Mouse (Mus musculus) ovary, postnatal 14 days (tissue): Measurements from ENCODE around the gene Ercc8.
A peak's percentile ranks its signal among the peaks of the same experiment; 100 is the strongest.

Experiments used
- DNase-seq: peaks from one replicate; pipeline ENCODE4 v3.0.0; 2022; ENCODE audit warnings: low spot score

The Ercc8 gene

DNA sequence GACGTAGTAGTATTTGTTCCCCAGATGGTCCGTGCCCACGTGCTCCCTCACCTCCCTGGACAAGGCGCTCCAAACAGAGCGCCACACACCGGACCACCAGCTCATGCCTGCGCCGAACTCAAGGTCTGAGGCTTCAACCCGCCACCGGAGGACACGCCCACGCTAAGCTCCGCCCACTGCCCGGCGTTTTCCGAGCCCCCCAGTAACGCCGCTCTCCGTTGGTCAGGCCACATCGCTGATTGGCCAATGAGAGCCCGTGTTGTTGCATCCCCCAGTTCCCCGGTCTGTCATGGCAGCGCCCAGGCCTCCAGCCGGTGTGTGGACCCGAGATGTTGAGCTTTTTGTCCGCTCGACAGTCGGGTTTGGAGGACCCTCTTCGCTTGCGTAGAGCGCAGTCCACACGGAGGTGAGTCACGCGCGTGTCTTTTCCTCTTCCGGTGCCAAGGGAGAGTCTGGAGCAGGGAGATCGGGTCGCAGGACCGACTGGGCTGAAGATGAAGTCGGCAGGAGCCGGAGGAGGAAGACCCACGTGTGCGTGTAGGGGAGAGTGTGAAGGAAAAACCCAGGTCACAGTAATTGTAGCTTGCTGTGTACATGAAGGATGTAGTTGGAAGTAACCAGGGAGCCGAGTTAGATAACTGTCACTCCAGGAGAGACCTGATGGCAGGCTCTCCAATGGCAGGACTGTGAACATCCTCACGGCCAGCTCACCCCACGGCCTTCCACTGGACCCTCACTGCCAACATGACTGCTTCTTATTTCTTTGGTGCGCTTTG, at the start of gene Ercc8, which contains the start of gene Ndufaf2:
Gene Ercc8, plus strand, starts transcription at position 267 of the 776 bp plus-strand sequence.
Gene Ndufaf2, minus strand, starts transcription at position 159 of the 776 bp plus-strand sequence.
- DNase-seq, result peak; percentile 95

DNA sequence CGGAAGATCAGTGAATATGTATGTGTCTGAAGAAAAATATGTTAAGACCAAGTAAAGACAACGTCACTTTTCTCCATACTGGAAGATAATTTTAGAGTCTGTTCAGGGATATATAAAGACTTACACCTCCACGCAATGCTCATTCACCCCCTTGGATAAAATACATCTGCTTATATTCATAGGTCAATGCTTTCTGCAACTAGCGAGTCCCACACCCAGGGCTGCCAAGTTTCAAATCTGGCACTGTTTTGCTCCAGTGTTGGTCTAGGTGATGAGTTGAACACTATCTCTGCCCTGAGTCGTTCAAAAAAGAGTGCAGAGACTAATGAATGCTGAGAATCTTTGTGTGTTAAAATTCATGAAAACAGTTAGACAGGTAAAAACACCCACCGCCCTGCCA, 47.6 kb upstream of the Ercc8 start:
- DNase-seq, result no peak

DNA sequence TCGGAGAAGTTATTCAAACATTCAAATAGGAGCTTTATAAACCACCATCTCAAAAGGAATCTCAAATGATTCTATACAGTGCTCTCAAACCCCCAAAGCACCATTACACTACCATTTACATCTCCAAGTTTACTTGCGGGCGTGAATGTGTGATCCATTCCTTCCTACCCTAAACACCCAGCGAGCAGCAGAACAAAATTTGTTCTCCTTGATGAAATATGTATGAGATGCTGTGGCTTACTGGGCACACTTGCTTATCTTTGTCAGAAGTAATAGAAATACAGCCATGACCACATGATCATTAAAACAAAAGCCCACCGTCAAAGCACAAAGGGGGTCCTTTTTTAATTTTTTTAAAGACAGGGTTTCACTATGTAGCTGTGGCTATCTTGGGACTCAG, 45.0 kb upstream of the Ercc8 start:
- DNase-seq, result no peak

DNA sequence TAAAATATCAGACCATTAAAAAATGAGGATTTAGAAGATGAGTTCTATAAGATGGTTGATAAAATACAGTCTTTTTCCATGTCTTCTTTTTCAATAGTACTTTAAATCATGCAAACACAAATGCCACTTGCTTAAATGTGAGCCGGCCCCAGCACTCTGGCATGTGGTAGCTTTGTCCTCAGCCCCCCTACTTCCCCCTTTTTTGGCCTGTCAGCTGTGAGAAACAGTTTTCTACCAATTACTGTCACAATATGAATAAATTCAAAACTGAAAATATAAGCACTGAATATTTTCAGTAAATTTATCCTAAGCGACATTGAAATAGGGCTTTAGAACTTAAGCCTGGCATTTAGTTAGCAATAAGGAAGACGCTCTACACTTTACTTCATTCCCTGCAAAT, 44.3 kb upstream of the Ercc8 start:
- DNase-seq, result no peak

DNA sequence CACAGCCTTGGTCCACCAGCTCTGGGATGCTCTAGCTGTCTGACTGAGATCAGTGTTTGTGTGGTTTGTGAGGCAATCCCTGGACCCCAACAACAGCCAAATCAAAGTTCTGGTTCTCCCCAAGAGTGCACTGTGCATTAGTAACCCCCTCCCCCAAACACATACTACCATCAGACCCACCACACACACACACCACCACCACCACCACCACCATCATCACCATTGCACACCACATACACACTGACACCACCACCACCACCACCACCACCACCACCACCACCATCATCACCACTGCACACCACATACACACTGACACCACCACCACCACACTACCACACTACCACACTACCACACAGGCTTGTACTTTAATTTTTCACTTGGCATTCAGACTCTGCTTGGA, 40.9 kb upstream of the Ercc8 start:
- DNase-seq, result no peak

DNA sequence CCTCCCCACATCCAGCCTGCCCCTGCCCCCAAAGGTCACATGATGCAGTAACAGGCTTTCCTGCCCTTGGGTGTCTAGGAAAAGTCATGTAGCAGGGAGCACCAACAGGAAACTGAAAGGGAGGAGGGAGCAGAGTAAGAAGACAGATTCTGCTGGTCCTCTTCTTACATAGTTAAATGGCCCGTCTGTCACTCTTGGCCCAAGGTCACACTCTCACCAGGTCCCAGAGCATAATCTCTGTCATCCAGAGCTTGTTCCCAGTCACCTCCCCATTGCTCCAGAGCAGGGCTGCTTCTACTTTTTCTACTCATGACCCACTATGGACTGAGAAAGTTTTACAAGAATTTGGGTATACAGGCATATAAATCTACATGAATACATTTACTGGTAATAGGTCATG, 40.3 kb upstream of the Ercc8 start:
- no peak for DNase-seq

DNA sequence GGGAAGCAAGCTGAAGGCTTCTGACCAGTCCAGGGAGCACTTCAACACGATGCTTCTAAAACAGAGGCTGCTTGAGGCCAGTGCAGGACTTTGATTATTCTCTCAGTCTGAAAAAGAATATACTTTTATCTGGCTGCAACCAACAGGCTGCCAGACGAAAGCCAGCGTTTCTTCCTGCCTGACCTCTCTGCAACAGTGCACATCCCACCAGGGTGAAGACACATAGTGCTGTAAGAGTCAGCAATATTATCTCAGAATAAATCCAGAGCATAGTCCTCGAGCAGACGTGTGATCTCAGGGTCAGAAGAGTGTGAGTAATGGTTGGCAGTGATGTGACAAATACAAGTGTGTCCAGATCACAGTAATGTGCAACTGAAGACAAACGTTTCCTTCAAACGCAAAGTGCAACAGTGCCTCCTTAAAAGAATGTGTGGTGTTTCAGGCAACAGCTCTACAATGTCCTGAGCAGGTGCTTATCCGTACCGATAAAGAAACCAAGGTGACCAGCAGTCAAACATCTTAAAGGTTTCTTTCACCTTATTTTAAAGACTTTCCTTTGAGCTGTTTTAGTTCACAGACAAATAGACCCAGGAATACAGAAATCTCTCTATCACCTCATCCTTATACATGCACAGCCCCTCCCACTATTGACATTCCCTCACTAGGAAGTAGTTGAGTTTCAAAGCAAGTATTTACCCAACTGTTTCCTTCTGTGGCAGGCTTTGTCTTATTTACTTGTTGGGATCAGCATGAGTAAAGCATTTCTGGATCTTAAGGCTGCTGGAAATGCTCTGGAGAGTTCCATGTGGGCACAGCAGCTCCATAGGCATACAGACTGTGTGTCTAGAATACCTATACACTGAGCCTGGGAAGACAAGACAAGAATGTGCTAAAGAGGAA, 38.9 kb upstream of the Ercc8 start:
- no peak for DNase-seq

DNA sequence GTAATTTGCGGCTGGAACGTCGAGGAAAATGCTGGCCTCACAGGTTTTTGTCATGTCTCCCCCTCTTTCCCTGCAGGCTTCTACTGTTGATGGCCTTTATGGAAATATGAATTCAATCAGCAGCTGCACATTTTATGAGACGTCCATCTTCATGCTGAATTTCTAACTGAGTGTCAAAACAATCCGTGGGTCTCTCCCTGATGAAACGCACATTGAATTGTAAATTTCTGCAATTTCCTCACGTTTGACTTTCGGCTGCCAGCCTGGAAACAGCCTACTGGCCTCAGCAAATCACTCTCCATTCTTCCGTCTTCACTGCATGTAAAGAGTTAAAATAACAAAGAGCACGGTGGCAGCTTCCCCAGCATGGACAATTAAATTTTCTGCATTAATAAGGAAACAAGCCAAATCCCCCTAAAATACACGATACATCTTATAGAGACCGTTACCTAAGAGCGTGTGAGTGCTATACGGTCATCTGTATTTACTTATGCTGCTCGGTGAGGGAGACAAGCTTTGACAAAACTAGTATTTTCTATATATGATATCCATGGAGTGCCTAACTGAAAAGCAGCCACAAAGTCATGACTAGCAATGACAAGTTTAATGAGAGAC, 35.3 kb upstream of the Ercc8 start:
- no peak for DNase-seq

DNA sequence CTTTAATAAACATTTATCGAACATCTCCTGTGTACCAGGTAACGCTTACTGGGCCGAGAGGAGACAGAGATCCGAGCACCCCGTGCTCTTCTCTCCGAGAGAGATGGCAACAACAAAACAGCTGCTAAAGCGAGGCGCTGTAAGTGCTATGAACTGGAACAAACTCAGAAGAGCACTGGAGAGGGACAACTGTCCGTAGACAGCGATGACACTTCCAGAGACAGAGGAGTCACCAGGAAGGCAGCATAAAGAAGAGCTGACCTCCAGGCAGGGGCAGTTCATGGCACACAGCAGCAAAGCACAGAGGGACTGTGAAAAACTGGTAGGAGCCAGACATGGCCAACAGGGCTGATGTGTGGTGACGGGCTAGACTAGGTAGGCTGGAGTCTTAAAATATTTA, 34.4 kb upstream of the Ercc8 start:
- DNase-seq, result no peak

DNA sequence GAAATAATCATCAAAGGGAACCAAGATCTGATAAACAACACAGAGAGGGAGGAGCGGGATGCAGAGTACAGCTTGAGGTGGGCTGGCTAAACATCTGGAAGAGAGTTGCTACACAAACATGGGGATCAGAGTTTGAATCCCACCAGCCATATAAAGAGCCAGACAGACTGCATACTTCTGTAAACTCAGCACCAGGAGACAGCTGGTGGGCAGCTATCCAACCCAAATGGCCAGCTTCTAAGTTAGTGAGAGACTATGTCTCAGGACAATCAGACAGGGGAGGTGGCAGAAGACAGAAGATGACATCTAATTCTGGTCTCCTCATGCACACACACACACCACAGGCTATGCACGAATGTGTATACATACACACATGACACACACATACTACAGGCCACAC, 32.3 kb upstream of the Ercc8 start:
- DNase-seq, result no peak

DNA sequence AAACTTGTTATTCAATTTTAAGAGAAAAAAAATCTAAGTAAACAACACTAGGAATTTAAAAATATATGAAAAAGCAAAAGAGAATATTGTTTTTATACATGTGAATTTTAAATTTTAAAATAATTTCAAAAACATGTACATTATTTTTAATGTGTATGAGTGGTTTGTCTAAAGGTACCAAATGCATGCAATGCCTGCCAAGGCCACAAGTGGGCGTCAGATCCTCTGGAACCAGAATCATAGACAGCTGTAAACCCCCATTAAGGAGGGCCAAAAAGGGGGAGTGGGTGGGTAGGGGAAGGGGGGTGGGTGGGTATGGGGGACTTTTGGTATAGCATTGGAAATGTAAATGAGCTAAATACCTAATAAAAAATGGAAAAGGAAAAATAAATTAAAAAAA, 31.4 kb upstream of the Ercc8 start:
- DNase-seq, result no peak

DNA sequence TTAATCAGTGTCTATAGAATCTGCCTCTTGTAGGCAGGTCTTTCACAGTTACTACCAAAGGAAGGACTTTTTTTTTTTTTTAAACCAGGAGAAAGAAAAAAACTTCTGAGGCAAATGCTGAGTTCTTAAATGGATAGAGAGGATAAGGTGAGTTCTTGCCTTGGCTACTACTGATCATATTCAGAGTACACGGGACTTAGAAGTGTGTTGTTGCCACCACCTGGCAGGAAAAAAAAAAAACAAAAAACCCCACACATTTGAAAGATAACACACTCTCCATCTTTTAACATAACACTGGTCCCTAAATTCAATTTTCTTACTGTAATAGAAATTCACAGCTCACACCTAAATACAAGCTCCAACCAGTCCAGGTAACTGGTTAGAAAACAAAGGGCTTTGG, 30.6 kb upstream of the Ercc8 start:
- no peak for DNase-seq

DNA sequence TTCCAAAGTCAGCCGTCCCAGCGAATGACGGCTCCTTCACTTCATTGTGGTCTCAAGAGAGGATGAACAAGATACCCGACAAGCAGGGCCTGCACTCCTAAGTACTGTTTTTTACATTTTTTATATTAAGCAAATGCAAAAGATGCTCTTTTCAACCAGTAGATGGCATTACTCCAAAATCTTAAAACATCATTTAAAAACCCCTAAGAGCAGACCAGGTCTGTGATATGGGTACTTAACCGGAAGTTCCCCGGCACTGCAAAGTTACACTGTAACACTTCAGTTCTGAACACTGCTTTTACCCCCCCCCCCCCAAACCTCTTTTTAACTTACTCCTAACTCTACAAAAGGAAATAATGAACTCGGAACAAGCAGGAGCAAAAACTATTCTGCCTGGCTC, 29.5 kb upstream of the Ercc8 start:
- DNase-seq, result no peak

DNA sequence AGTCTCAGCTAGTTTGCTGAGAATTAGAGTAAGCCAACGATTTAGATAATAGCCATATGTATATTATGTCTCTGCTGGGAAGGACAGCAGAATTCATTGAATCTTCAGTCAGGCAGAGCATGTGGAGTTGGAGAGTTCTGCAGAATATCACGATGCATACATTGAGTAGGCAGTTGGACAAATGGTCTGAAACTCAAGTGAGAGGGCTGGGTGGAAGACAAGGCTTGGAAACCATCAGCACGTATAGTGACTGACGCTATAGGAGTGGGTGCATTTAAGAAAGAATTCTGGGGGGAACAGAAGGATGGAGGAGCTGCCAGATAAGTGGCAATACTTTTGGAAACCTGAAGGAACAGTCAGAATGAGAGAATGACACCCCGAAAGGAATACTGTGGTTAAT, 27.8 kb upstream of the Ercc8 start:
- no peak for DNase-seq

DNA sequence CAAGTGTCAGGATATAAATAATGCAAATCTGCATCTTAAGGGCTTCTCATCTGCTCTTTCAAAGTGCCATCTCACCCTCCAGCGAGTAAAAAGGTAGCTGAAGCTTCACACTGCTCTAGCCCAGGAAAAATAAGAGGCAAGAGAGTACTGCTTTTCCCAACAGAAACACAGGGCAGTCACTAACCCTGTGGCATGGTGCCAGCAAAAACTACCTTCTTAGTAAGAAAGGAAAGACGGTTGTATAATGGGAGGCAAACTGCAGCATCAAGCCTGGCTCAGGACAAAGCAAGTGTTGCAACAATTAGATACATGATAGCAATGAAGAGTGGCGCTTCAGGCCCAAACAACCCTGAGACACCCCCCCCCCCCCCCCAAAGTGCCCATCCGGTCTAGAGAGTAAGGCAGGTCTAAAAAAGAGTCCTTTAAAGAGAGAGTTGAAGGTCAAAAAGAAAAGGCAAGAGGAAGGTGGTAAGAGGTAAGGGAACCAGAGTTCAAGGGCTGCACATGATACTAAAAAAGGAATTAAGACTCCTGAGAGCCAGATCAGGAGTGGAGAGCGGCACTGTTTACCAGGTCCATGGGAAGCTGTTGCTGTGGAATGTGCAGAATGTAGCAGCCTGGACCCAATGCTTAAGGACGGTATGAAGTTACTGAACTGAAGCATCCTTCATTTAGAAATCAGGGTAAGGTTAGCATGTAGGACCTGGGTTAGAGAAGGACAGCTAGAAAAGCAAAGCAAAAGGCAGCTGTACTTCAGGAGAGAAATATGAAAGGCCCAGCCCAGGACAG, 26.3 kb upstream of the Ercc8 start:
- no peak for DNase-seq

DNA sequence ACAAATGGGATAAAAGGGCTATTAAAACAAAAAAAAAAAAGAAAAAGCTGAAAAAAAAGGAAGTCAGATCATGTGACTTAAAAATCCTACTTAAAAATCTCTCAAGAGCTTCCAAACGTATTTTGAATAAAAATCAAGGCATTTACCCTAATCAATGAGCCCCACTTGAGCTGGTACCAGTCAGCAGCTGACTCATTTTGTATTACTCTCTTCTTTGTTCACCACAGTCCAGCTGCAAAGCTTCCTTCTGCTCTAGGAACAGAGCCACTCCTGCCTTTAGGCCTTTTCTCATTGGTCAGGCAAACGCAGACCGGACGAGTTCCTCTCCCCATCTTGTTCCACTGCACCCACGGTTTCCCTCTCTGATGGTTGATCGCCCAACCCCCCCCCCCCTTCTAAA, 22.9 kb upstream of the Ercc8 start:
- no peak for DNase-seq

DNA sequence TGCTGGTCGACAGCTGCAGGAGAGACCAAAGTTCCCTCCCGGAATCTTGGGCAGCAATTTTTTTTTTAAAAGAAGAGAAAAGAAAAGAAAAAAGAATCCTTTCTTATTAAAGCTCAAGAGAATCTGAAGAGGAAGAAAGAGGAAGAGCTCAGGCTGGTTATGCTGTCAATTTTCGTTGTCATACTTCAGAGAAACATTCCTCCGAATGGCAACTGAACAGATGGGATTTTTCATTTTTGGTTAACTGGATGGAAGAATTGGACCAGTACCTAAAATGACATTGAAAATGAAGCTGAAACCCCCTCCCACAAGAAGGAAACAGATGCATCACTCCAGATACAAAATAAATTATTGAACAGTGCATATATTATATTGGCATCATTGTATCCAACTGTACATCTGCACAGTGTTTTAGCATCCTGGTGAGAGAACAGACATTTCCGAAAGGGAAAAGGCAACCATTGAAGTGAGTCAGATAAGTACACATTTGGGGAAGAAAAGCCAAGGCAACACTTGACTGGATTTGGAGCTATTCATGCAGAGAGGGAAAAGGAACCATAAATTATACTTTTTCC, 20.0 kb upstream of the Ercc8 start:
- DNase-seq, result no peak

DNA sequence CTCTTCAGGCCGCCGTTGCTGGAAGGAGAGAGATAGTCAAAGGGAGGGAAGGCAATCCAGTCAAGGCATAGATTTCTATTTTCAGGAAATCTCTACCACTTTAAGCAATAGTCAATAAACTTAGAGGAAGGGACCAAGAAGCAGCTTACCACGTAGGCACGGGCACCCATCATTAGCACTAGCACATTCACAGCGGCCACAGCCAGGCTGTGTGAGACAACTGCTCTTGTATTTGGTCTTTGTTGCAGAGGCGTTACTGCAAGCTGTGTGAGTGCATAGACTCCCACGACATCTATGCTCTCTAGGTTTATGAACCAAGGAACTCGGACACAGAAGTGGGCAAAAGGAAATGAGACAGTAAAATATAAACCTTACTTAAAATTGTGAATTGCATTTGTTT, 14.4 kb upstream of the Ercc8 start:
- no peak for DNase-seq

DNA sequence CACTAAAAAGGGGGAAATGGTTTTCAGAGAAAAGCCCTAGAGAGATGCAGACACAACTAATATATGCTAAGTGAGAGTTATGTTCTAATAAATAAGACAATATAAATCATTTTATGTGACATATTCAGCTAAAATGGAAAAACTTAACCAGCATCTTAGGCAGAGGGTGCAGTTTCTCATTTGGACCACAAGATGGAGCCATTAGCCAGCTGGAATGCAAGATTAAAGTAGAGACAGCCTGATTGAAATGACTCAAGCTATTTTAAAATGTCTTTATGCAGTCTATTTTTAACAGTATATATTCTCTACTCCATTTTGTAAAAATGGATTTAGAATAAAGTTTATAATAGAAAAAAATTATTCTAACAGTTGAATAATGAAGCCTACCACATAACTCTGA, 6.7 kb upstream of the Ercc8 start:
- no peak for DNase-seq

DNA sequence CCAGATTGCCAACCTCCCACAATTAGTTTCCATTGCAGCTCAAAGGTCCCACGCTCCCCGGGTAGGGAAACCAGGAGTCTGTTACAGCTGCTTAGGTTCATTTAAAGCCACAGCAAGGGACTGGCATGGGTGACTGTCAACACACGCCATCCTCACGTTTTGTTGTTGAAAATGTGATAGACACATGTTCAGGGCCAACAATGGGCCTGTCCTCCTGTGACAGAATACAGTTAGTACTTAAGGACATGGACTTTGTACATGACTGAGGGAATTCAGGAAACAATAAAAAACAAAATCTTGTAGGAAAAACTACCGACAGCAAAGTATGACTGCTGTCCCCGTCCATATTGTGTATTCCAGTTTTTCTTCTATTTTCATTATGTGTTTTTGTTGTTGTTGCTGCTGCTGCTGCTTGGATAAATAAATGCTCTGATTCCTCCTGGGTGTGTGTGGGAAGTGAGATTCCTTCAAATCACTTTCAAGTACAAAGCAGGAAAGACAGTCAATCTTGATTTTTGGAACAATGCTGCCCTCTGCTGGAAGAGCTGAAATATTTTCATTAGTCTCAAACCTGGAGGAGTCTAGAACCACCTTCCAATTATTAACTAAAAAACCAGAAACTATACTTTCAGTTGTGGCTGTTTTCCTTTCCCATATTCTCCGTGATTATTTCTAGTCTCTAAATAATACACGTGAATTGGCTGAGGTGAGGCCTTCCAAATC, 5.7 kb upstream of the Ercc8 start:
- peak; percentile 69 for DNase-seq

DNA sequence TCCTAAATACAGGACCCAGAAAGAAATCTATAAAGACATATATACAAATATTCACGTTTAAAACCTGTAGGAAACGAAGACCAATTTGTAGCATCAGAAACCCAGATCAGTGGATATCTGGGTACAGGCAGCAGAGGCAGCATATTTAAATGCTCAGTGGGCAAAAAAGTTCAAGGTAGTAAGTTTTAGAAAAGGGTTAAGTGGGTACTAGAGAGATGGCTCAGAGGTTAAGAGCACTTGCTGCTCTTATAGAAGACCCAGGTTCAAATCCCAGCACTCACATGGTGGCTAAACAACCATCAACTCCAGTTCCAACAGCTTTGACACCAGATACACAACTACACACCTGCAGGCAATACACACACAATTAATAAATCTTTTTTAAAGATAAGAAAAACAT, 1.4 kb upstream of the Ercc8 start:
- DNase-seq, result no peak
